Comparison of ENCODE assay signal across 25 mouse cellular contexts in genomic region chr5:122089664-122090063, GRCm38 (mm10). TPM values are rescaled to one million over a fixed set of nuclear protein-coding genes. Genes with fewer than 3 reads are reported as not detected.
"Had no signal": no experiment of that assay in that cellular context is flagged by ENCODE, and none has a peak within 500 bp of the region (broad histone marks: within the 10 kb centered on the region; RNA-seq: fewer than 3 reads in every experiment).

No protein-coding gene starts in this region.

- ATAC-seq: liver, embryonic 12.5 days had no signal

- H3K27ac ChIP-seq: limb, embryonic 10.5 days; limb, embryonic 12.5 days; limb, embryonic 13.5 days; limb, embryonic 15.5 days; liver, embryonic 12.5 days; liver, embryonic 13.5 days; liver, embryonic 14.5 days; liver, embryonic 15.5 days; lung, embryonic 15.5 days; macrophage; midbrain, embryonic 10.5 days; midbrain, embryonic 12.5 days; midbrain, embryonic 13.5 days; midbrain, embryonic 15.5 days; neural tube, embryonic 12.5 days had no signal

- H3K36me3 ChIP-seq: limb, embryonic 10.5 days; limb, embryonic 12.5 days; limb, embryonic 13.5 days; limb, embryonic 15.5 days; liver, embryonic 12.5 days; liver, embryonic 13.5 days; liver, embryonic 15.5 days; lung, embryonic 15.5 days; midbrain, embryonic 10.5 days; midbrain, embryonic 12.5 days; midbrain, embryonic 13.5 days; midbrain, embryonic 15.5 days; neural tube, embryonic 12.5 days had no signal

- H3K4me3 ChIP-seq: limb, embryonic 10.5 days; limb, embryonic 12.5 days; limb, embryonic 13.5 days; limb, embryonic 15.5 days; liver, embryonic 12.5 days; liver, embryonic 13.5 days; liver, embryonic 15.5 days; lung, embryonic 15.5 days; megakaryocyte, embryonic 14.5 days; midbrain, embryonic 10.5 days; midbrain, embryonic 12.5 days; midbrain, embryonic 13.5 days; midbrain, embryonic 15.5 days; myocyte; neural tube, embryonic 12.5 days had no signal

- H3K9me3 ChIP-seq: limb, embryonic 10.5 days; limb, embryonic 13.5 days; limb, embryonic 15.5 days; liver, embryonic 12.5 days; liver, embryonic 13.5 days; liver, embryonic 15.5 days; lung, embryonic 15.5 days; midbrain, embryonic 12.5 days; midbrain, embryonic 13.5 days; midbrain, embryonic 15.5 days; neural tube, embryonic 12.5 days had no signal

- H3K9ac ChIP-seq: limb, embryonic 12.5 days; limb, embryonic 13.5 days; limb, embryonic 15.5 days; liver, embryonic 12.5 days; liver, embryonic 13.5 days; liver, embryonic 14.5 days; liver, embryonic 15.5 days; liver, postnatal 0 days; lung, embryonic 14.5 days; lung, embryonic 15.5 days; midbrain, embryonic 12.5 days; midbrain, embryonic 13.5 days; midbrain, embryonic 15.5 days; neural tube, embryonic 12.5 days had no signal

- H3K4me1 ChIP-seq: limb, embryonic 10.5 days; limb, embryonic 12.5 days; lung, embryonic 15.5 days; midbrain, embryonic 12.5 days; midbrain, embryonic 13.5 days; midbrain, embryonic 15.5 days; neural tube, embryonic 12.5 days had no signal

- DNase-seq: lung, embryonic 14.5 days had no signal

RNA-seq across cellular contexts. Expression of gene Myl2, which starts 11.1 kb away (rescaled TPM):
- total RNA-seq: left cerebral cortex, postnatal 25 days; left cerebral cortex, postnatal 4 days; megakaryocyte progenitor cell, adult 5-6 weeks; monocyte, adult 5-6 weeks had no signal

RNA-seq across cellular contexts. Expression of gene Cux2, which starts 39.8 kb away (rescaled TPM):
- total RNA-seq: monocyte, adult 5-6 weeks had no signal

RNA-seq across cellular contexts. Expression of gene Ccdc63, which starts 51.0 kb away (rescaled TPM):
- total RNA-seq: liver, adult 2 months; midbrain, postnatal 0 days had no signal
